Mouse (Mus musculus) heart, postnatal 4 days (tissue): ENCODE results near the gene N6amt1. TPM values are rescaled to one million over a fixed set of nuclear protein-coding genes. Genes with fewer than 3 reads are reported as not detected.

Experiments used
- DNase-seq: peaks from one replicate; pipeline ENCODE4 v3.0.0; 2021
- total RNA-seq, 2 experiments: library from RNA; stranded (reverse); gene quantifications; 2 replicates each; pipeline ENCODE4 v1.2.3; 2021

The N6amt1 gene
- total RNA-seq, 2 experiments from 2014 or later: 29.1 to 31.5 TPM

DNA sequence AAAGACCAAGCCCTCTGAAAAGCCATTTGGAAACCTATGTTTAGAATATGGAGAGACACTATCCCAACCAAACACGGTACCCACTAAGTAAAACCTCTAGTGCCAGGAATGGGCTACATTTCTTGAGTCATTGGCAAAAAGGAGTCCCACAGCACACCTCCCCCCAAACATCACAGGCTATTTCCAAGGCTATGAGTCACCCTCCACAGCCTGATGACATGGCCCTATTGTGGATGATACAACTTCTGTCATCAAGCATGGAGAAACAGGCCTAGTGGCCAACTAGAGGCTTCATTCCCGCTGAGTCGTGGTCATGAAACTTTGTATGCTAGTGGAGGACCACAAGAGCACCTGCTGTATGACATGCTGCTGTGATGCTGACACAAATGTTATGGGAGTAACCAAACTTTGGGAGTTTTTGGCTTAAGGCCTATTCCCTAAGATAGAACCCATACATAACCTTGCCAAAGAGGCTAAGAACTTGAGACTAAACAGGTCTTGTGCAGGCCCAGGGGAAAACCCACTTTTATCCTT lies 33.5 kb downstream of the N6amt1 start:
- DNase-seq: no peak

DNA sequence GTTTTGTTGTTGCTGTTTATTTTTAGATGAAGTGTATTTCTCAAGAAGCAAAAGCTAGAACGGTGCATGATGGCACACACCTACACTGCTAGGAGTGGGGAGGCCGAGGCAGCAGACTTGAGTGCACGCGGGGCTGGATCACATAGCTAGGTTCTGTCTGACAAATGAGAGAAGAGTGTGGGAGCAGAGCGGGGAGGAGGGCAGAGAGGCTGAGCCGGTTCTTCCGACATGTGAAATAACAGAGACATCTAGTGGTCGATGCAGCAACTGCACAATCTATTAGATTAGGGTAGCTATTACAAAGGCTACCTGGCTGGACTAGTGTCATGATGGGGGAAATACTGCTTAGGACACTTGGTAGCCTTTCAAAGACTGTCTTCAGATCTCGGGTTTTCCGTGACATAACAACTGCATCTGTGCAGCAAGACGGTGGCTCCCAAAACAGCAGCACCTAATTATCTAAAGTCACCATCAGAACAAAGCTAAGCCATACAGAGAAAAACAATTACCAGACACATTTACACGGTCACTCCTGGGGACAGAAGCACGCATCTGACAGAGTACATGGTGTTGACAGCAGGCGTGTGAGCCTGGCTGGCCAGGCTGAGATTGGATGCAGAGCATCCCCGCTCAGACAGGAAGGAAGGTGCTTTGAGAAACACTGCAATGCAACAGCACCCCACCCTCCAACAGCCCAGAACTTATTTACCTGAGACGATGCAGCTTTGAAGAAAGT lies 40.0 kb downstream of the N6amt1 start:
- DNase-seq: peak; percentile 76

DNA sequence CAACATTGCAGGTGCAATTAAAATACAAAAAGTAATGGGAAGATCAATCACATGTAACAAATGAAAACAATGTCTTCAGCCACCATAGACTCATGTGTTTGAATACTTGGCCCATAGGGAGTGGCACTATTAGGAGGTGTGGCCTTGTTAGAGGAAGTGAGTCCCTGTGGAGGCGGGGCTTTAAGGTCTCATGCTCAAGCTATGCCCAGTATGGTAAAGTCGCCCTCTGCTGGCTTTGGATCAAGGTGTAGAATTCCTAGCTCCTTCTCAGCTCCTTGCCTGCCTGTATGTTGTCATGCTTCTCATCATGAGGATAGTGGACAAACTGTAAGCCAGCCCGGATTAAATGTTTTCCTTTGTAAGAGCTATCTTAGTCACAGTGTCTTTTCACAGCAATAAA lies 51.0 kb downstream of the N6amt1 start:
- peak; percentile 17 for DNase-seq

Other genes starting within 250 kb of the N6amt1 start
- gene Ltn1, start 78.4 kb downstream of the N6amt1 start, total RNA-seq: 10 to 100 TPM; 29.6 to 29.9 TPM
- gene Rwdd2b, start 86.4 kb downstream of the N6amt1 start, total RNA-seq: 1 to 10 TPM; 6.9 to 7.6 TPM
- gene Usp16, start 100.5 kb downstream of the N6amt1 start, total RNA-seq: 10 to 100 TPM; 48.6 to 49.4 TPM
- 100 to 1,000 TPM; 202 to 213 TPM for gene Cct8, start 141.7 kb downstream of the N6amt1 start, total RNA-seq
- 1 to 10 TPM; 9.4 to 9.5 TPM for gene Map3k7cl, start 199.1 kb downstream of the N6amt1 start, total RNA-seq